Mouse (Mus musculus) hindbrain, embryonic 13.5 days (tissue): ENCODE data around the gene Plekha6. TPM values are rescaled to one million over a fixed set of nuclear protein-coding genes. Genes with fewer than 3 reads are reported as not detected.

ENCODE experiments used
- ATAC-seq: fragments of 200-750 bp; cut with Nextera tagmentation; 2 replicates; pipeline ENCODE4 v1.8.0; 2017; ENCODE audit warnings: moderate TSS enrichment; ENCODE audit not compliant: low FRiP score
- H3K27ac ChIP-seq: fragments of 300-500 bp; sonication (generic); 2 replicates; pipeline ENCODE4 v1.5.1; 2015; ENCODE audit warnings: inconsistent platforms, mild to moderate bottlenecking, moderate library complexity
- H3K27me3 ChIP-seq: fragments of 300-500 bp; sonication (generic); 2 replicates; pipeline ENCODE4 v1.6.1; 2015; ENCODE audit warnings: mild to moderate bottlenecking, inconsistent platforms
- H3K36me3 ChIP-seq: fragments of 300-500 bp; sonication (generic); 2 replicates; pipeline ENCODE4 v1.6.1; 2015; ENCODE audit warnings: mild to moderate bottlenecking, inconsistent platforms
- H3K4me1 ChIP-seq: fragments of 300-500 bp; sonication (generic); replicated peaks from 2 replicates; pipeline ENCODE4 v1.6.1; 2015; ENCODE audit warnings: inconsistent platforms
- H3K4me2 ChIP-seq: fragments of 300-500 bp; sonication (generic); 2 replicates; pipeline ENCODE4 v1.6.1; 2015; ENCODE audit warnings: inconsistent platforms, mild to moderate bottlenecking, moderate library complexity
- H3K4me3 ChIP-seq: fragments of 300-500 bp; sonication (generic); 2 replicates; pipeline ENCODE4 v1.5.1; 2015; ENCODE audit warnings: mild to moderate bottlenecking, inconsistent platforms
- H3K9ac ChIP-seq: fragments of 300-500 bp; sonication (generic); 2 replicates; pipeline ENCODE4 v1.6.1; 2015; ENCODE audit warnings: mild to moderate bottlenecking, inconsistent platforms
- H3K9me3 ChIP-seq: fragments of 300-500 bp; sonication (generic); 2 replicates; pipeline ENCODE4 v1.6.1; 2016; ENCODE audit warnings: inconsistent platforms
- WGBS: fragments of 180-500 bp; shearing (Covaris S2); methylation state at CpG from one replicate; pipeline ENCODE4 v1.1.7; 2015; 5-methylcytosine and 5-hydroxymethylcytosine counted together
- polyA plus RNA-seq: library from polyadenylated mRNA; unstranded; fragments of >200 nt; fragmentation: Nextera tagmentation; extraction: Ambion mirVana; gene quantifications from 2 replicates; pipeline ENCODE4 v1.2.1, GENCODE M21; 2015

Gene Plekha6
- polyA plus RNA-seq, 1 experiment from 2014 or later: 20.4 TPM

- no peak for ATAC-seq
- Histone ChIP-seq H3K4me3 (no peak overlapping the region), H3K36me3 (peaks cover 8% of the 10 kb centered on the region; the same call in 1 of the 2 replicates), H3K27me3 (no peaks in the 10 kb centered on the region), H3K4me2 (no peak overlapping the region), H3K27ac (no peak overlapping the region), H3K9ac (no peak overlapping the region), H3K9me3 (no peaks in the 10 kb centered on the region), H3K4me1 (peaks cover 52% of the 10 kb centered on the region)
- WGBS: 70% methylated on average over 3 of the region's 3 CpGs
Measured at GRCm38 (mm10) chr1:133240881-133241280, 76.9 kb downstream of the Plekha6 start.

DNA sequence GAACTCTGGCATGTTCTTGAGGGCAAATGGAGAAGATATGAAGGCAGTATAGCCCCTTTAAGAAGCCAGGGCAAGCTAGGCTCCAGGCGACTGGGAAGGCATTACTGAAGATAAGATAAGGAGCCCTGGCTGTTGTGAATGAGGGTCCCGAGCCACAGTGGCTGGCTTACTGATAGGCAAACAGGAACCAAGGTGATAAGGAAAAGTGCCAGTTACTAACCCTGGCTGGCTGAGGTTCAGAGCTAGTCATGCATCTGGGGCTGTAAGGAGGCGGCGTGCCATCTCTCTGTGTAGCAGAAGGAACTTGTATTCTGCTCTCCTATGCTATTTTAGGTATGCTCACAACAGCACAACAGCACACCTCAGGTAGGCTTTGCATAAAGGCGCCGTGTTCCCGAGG is 80.7 kb downstream of the Plekha6 start:
- H3K27me3 ChIP-seq: no peaks in the 10 kb centered on the region
- H3K9me3 ChIP-seq: no peaks in the 10 kb centered on the region
- H3K4me3 ChIP-seq: no peak overlapping the region
- H3K9ac ChIP-seq: 0 out of 2 replicates have a peak overlapping the region, but pooled peaks have one; percentile 6
- ATAC-seq: no peak
- H3K4me1 ChIP-seq: peaks cover 43% of the 10 kb centered on the region
- 78% methylated on average over 7 of the region's 7 CpGs for WGBS
- H3K36me3 ChIP-seq: no peaks in the 10 kb centered on the region
- H3K4me2 ChIP-seq: no peak overlapping the region
- peak overlapping the region; percentile 90; the same call in 1 of the 2 replicates for H3K27ac ChIP-seq

GRCm38 (mm10) chr1:133245690-133246619 is 81.9 kb downstream of the Plekha6 start:
- Histone ChIP-seq H3K36me3 (no peaks in the 10 kb centered on the region), H3K4me2 (peak overlapping the region; percentile 48), H3K27me3 (no peaks in the 10 kb centered on the region), H3K9ac (peak overlapping the region; percentile 64), H3K4me1 (peaks cover 48% of the 10 kb centered on the region), H3K27ac (peak overlapping the region; percentile 90), H3K4me3 (peak overlapping the region; percentile 26), H3K9me3 (no peaks in the 10 kb centered on the region)
- 12% methylated on average over 12 of the region's 12 CpGs for WGBS
- ATAC-seq: peak; percentile 64

GRCm38 (mm10) chr1:133247189-133247588 is 83.2 kb downstream of the Plekha6 start:
- peak overlapping the region; percentile 64 for H3K9ac ChIP-seq
- 67% methylated on average over 5 of the region's 5 CpGs for WGBS
- no peak overlapping the region for H3K27ac ChIP-seq
- H3K27me3 ChIP-seq: no peaks in the 10 kb centered on the region
- no peak overlapping the region for H3K4me3 ChIP-seq
- peak overlapping the region; percentile 48 for H3K4me2 ChIP-seq
- H3K4me1 ChIP-seq: peaks cover 60% of the 10 kb centered on the region
- H3K9me3 ChIP-seq: no peaks in the 10 kb centered on the region
- H3K36me3 ChIP-seq: no peaks in the 10 kb centered on the region
- no peak for ATAC-seq

- Histone ChIP-seq H3K27me3 (no peaks in the 10 kb centered on the region), H3K36me3 (no peaks in the 10 kb centered on the region), H3K4me3 (no peak overlapping the region), H3K9ac (no peak overlapping the region), H3K9me3 (no peaks in the 10 kb centered on the region), H3K27ac (no peak overlapping the region), H3K4me2 (no peak overlapping the region), H3K4me1 (peaks cover 80% of the 10 kb centered on the region)
- WGBS: 82% methylated on average over 6 of the region's 6 CpGs
- ATAC-seq: no peak
Measured at GRCm38 (mm10) chr1:133250761-133251160, 86.8 kb downstream of the Plekha6 start.

GRCm38 (mm10) chr1:133251625-133252034 is 87.6 kb downstream of the Plekha6 start:
- 27% methylated on average over 5 of the region's 5 CpGs for WGBS

GRCm38 (mm10) chr1:133252251-133252650 is 88.2 kb downstream of the Plekha6 start:
- H3K9ac ChIP-seq: no peak overlapping the region
- H3K4me1 ChIP-seq: peaks cover 79% of the 10 kb centered on the region
- ATAC-seq: no peak
- WGBS: 79% methylated on average over 3 of the region's 3 CpGs
- no peaks in the 10 kb centered on the region for H3K36me3 ChIP-seq
- H3K9me3 ChIP-seq: no peaks in the 10 kb centered on the region
- peak overlapping the region; percentile 35; the same call in 1 of the 2 replicates for H3K27ac ChIP-seq
- H3K27me3 ChIP-seq: no peaks in the 10 kb centered on the region
- no peak overlapping the region for H3K4me2 ChIP-seq
- H3K4me3 ChIP-seq: no peak overlapping the region

More at GRCm38 (mm10) chr1:133251625-133252034, 87.6 kb downstream of the Plekha6 start:
- Histone ChIP-seq H3K4me3 (no peak overlapping the region), H3K27me3 (no peaks in the 10 kb centered on the region), H3K9me3 (no peaks in the 10 kb centered on the region), H3K4me1 (peaks cover 80% of the 10 kb centered on the region), H3K4me2 (no peak overlapping the region), H3K9ac (peak overlapping the region; percentile 36; the same call in 1 of the 2 replicates), H3K36me3 (no peaks in the 10 kb centered on the region), H3K27ac (peak overlapping the region; percentile 30; the same call in 1 of the 2 replicates)
- no peak for ATAC-seq

DNA sequence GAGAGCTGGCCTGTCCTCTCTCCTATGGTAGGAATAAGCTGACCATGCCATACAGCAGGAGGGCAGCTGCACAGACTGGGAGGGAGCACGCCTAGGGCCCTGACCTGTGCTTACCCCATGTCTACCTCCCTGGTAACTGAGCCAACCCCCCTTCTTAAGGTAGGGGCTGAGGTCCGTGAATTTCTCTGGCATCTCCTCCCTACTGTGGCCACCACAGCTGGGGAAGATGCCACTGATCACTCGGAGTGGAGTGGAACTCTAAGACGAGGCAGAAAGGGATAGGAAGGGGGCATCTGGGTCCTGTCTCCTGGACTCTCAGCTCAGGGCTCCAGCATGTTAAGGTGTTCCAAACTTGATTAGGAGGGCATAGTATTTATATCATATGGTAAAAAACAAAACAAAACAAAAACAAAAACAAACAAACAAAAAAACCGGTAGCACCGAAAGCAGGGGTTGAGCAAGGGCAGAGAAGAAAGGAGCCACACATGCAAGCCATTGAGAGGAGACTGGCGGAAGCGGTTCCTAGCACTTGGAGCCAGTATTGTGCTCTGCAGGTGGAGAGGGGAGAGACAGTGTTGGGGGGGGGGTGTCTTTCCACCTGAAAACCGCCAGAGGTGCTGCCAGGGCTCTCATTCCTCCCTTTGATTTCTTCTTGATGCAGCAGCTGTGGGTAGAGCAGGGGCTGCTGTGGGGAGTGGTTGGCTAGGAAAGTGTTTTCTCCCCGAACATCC is 89.0 kb downstream of the Plekha6 start:
- Histone ChIP-seq H3K27me3 (no peaks in the 10 kb centered on the region), H3K9ac (peak overlapping the region; percentile 4; the same call in 1 of the 2 replicates), H3K9me3 (no peaks in the 10 kb centered on the region), H3K36me3 (no peaks in the 10 kb centered on the region), H3K4me3 (no peak overlapping the region), H3K27ac (peak overlapping the region; percentile 49), H3K4me2 (no peak overlapping the region), H3K4me1 (peaks cover 76% of the 10 kb centered on the region)
- 55% methylated on average over 10 of the region's 10 CpGs for WGBS
- ATAC-seq: no peak

- 53% methylated on average over 1 of the region's 1 CpGs for WGBS
- no peak for ATAC-seq
- peaks cover 80% of the 10 kb centered on the region for H3K4me1 ChIP-seq
- no peaks in the 10 kb centered on the region for H3K36me3 ChIP-seq
- H3K27me3 ChIP-seq: no peaks in the 10 kb centered on the region
- H3K9ac ChIP-seq: peak overlapping the region; percentile 4; the same call in 1 of the 2 replicates
- no peak overlapping the region for H3K4me3 ChIP-seq
- H3K9me3 ChIP-seq: no peaks in the 10 kb centered on the region
- peak overlapping the region; percentile 49 for H3K27ac ChIP-seq
- no peak overlapping the region for H3K4me2 ChIP-seq
Measured at GRCm38 (mm10) chr1:133253532-133253866, 89.5 kb downstream of the Plekha6 start.

- Histone ChIP-seq H3K4me3 (no peak overlapping the region), H3K9ac (no peak overlapping the region), H3K27ac (peak overlapping the region; percentile 49), H3K4me1 (peaks cover 80% of the 10 kb centered on the region), H3K9me3 (no peaks in the 10 kb centered on the region), H3K27me3 (no peaks in the 10 kb centered on the region), H3K36me3 (peaks cover 3% of the 10 kb centered on the region; the same call in 1 of the 2 replicates), H3K4me2 (no peak overlapping the region)
- ATAC-seq: no peak
- 84% methylated on average over 6 of the region's 6 CpGs for WGBS
Measured at GRCm38 (mm10) chr1:133254226-133254625, 90.2 kb downstream of the Plekha6 start.

DNA sequence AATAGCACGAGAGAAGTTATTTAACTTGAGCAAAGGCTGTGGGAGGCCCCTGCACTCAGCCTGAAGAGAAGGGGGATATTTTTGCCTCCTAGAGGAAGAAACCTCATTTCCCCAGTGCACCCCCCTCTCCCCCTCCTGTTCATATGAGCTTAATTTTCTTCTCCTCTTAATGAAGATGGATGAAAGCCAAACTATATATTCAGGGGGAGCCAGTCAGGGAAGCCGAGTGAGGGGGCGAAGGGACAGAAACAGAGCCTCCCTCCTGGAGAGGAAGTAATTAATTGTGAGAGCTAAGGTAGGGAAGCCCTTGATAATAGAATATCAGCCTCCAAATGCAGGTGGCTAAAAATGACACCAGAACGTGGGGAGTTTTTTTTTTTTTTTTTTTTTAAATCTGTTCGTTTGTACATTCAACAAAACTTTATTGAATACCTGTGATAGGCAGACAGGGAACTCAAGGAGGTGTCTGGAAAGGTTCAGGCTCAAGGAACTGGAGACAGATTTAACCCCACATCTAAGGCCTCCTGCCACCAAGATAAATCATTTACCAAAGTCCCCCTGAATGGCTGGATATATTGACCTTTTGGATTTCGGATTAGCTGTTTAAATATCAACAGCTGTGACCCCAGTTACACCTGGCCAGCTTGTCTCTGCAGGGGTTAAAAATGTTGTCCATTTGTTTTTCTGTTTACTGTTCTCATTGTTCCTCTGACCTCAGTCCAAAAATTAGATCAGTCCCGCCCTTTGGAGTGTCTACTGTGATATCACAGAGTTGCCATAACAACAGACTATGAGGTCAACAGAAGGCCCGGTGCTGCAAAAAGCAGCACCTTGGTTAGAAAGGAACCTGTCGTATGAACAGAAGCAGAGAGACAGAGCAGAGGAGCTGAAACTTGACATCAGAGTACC is 91.1 kb downstream of the Plekha6 start:
- H3K4me2 ChIP-seq: no peak overlapping the region
- H3K27me3 ChIP-seq: no peaks in the 10 kb centered on the region
- peaks cover 10% of the 10 kb centered on the region for H3K36me3 ChIP-seq
- H3K4me1 ChIP-seq: peaks cover 80% of the 10 kb centered on the region
- H3K9ac ChIP-seq: no peak overlapping the region
- peak overlapping the region; percentile 64 for H3K27ac ChIP-seq
- ATAC-seq: 0 out of 2 replicates have a peak, but pooled peaks have one; percentile 6
- no peak overlapping the region for H3K4me3 ChIP-seq
- H3K9me3 ChIP-seq: no peaks in the 10 kb centered on the region
- 37% methylated on average over 9 of the region's 9 CpGs for WGBS
